Mouse (Mus musculus): ENCODE data around the gene Mrnip. TPM values are rescaled to one million over a fixed set of nuclear protein-coding genes. Genes with fewer than 3 reads are reported as not detected.

Mrnip gene
- total RNA-seq, 2 experiments from 2014 or later: 19.1 to 20.3 TPM

DNA sequence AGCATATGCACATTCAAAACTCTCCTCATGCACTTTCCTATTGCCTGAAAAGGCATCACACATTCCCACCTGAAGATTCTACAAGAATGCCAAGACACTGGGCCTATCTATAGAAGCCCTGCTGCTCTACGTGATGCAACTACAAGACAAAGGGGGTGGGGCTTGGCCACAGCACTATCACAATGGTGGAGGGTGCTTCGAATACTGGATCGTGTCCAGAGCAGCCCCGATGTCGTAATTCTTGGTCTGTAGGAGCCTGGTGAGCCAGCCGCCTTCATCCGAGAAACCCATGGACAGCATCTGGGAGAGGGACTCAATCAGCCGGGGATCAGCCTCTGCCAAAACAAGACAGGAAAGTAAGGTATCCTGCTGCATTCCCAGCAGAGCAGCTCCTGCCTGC, 26.4 kb downstream of the Mrnip start:
- no peak for DNase-seq
- intact Hi-C loops (cut with DNase I): no loop called here

DNA sequence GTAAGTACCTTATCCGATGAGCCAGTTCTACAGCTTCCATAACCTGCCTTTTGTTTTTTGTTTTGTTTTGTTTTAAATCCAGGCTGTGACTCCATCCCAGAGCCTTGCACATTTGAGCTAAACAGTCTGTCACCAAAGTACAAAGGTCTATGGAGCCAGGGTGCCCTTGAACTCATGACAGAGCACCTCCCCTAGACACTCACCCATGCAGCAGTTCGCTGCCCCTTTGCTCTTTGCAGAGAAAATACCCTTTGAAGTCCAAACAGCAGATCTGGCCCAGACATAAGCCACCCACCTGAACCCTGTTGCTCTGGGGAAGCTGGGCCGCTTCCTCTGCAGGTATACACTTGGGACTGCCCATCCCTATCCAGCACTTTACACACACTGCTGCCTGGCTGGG, 27.3 kb downstream of the Mrnip start:
- DNase-seq: no peak
- intact Hi-C loops (cut with DNase I): no loop called here

DNA sequence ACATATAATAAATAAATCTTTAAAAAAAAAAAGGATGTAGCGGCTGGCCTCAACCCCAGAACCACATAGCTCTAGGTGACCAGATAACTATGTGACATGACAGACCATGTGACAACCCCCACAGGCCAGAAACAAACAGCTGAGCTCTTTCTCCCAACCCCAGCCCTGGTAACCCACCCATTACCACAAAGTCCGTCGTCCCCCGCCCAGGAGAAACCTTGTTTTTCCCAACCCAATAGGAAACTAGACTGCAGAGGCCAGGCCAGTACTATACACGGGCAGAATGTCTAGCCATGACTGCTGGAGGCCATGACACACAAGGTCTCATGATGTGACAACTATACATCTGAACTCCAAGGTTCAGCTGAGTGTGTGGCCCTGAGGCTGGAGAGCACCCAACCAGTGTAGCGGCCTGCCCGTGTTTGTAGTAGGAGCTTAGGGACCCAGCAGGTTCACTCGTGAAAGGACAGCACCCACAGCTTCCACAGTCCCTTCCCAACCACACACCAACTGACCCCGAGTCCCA, 29.1 kb downstream of the Mrnip start:
- DNase-seq: no peak

DNA sequence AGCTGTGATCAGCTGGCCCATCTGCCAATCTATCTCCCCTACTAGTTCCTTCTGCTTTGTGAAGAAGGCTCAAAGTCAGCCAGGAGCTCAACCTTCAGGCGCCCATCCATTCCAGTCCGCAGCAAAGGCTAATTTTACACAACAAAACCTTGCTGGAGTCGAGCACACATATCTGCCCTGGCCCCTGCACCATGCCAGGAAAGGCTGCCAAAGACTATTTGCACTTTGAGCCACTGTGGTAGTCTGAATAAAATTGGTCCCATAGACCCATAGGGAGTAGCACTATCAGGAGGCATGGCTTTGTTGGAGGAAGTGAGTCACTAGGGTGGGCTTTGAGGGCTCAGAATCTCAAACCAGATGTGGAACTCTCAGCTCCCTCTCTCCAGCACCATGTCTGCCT, 31.2 kb downstream of the Mrnip start:
- no peak for DNase-seq
- intact Hi-C loops (cut with DNase I): no loop called here

More for the DNA sequence above, 29.1 kb downstream of the Mrnip start:
- intact Hi-C loops (cut with DNase I): no loop called here

DNA sequence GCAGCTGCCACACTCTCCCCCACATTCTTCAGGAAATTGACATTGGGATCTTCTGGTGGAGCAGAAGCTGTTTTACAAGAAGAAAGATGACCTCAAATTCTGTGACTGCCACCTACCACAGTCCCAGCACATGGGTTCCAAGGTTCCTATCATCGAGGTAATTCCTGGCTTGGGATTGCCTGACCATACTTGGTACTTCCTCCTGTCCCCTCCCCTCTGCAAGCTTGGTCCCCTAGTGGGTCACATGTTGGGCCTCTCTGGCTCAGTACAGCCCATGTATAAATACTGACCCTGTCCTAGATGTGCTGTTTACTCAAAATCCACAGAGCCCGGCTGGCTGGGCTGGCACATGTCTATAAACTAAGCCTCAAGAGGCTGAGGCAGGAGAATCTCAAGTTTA, 31.8 kb downstream of the Mrnip start:
- intact Hi-C loops (cut with DNase I): no loop called here
- DNase-seq: no peak

DNA sequence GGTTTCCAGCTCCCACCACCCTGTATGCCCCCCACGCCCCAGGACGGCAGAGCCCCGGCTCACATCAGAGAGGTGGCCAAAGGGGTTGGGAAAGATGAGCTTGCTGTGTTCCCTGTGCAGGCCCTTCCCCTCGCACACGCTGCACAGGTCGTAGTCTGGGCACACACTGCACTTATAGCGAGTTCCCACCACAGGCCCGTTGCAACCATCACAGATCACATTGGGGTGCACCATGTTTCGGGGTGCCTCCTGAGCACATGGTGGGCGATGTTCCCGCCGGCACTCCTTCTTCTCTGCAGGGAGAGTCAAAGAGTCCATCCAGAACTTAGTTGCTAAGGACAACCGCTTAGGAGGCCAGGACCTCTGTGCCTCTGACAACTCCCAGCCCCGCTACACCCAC, 33.1 kb downstream of the Mrnip start:
- no peak for DNase-seq
- intact Hi-C loops (cut with DNase I): no loop called here

DNA sequence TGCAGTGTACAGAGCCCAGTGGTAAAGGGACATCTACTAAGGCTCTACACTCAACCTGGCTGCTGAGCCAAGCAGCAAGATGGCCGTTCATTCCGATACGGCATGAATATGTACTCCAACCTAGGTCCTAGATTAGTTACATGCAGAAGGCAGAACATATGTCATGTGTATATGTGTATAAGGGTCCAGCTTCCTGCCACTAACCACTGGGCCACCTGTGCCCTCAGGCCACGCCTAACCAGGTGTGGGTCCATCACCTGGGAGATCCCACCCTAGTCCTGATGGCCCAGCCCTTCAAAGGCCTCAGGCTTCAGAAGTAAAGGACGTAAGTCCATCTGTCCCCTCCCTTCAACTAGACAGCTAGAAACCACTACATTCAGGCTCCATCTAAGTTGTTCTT, 33.8 kb downstream of the Mrnip start:
- intact Hi-C loops (cut with DNase I): no loop called here

DNA sequence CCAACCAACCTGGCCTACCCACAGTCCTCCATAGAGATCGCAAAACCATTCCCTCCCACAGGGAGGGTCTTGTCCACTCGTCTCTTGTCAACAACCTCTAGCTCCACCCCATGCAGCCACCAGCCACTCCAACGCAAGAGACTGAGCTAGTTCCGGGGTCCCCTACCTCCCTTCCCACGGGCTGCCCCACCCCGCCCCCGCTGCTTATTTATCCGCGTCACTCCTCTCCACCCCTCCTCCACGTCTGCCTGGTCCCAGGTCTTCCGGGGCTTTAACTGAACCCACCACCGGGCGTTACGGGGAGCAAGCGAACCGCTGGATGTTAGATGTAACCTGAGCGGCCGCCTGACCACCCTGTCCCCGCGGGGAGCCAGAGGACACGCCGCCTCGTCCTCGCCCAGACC, 35.9 kb downstream of the Mrnip start:
- DNase-seq: peak; percentile 97
- intact Hi-C loops (cut with DNase I): no loop called here

More for the DNA sequence above, 33.8 kb downstream of the Mrnip start:
- DNase-seq: no peak

DNA sequence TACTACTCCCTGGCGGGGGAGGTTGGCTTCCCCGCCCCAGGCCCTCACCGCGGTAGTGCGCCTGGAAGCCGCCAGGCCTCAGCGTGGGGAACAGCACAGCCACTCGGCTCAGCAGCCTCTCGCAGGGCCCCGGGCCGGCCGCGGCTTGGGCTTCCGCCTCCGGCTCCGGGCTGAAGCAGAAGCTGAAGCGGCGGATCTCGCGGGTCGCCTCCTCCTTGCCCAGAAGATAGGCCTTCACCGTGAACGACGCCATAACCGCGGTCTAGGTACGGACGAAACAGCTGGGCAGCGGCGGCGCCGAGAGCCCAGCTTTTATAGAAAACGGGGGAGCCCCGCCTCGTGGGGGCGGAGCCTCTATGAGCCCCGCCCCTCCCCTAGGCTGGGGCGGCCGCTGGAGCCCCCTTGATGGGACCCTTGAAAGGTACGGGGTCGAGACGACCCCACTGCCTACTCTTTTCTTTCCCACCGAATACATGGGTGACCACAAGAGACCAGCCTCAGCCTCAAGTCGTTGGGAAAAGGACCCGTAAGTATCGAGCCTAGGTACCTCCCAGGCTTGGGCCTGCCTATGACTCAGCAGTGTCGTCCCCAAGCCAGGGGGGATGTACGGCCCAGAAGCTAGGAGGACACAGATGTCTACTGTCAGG, 36.4 kb downstream of the Mrnip start, which contains the start of the genes Sqstm1 and Mgat4b:
Gene Sqstm1 (minus strand): TSS at position 323 of the 647 bp plus-strand sequence.
Gene Mgat4b (plus strand): TSS at position 386 of the 647 bp plus-strand sequence.
- intact Hi-C loops (cut with DNase I): no loop called here
- peak; percentile 69 for DNase-seq

DNA sequence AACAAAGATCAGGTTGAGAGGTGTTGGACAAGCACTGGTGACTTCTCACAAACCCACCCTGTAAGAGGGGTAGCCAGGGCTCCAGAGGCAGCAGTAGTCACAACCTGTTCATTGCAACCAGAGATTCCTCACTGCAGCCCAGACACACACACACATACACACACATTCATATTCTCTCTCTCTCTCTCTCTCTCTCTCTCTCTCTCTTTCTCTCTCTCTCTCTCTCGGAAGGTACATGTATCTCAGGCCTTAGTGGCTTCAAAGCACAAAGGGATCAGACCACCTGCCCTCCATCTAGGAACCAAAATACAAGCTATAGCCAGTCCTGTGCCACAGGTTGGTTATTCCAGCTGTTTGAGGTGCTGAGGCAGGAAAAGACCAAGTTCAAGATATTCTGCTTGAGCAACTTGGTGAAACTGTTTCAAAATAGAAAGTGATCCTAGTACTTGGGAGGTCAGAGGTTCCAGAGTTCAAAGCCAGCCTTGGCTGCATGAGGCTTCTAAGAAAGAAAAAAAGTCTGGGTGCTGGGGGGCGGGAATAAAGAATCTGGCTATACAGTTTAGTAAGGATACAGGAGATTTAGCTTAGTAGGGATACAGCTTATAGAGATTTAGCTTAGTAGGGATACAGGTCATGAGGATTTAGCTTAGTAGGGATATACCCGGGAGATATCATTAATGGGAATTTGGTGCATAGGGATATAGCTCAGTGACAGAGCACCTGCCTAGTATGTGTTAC, 37.2 kb downstream of the Mrnip start:
- intact Hi-C loops (cut with DNase I): no loop called here
- no peak for DNase-seq

DNA sequence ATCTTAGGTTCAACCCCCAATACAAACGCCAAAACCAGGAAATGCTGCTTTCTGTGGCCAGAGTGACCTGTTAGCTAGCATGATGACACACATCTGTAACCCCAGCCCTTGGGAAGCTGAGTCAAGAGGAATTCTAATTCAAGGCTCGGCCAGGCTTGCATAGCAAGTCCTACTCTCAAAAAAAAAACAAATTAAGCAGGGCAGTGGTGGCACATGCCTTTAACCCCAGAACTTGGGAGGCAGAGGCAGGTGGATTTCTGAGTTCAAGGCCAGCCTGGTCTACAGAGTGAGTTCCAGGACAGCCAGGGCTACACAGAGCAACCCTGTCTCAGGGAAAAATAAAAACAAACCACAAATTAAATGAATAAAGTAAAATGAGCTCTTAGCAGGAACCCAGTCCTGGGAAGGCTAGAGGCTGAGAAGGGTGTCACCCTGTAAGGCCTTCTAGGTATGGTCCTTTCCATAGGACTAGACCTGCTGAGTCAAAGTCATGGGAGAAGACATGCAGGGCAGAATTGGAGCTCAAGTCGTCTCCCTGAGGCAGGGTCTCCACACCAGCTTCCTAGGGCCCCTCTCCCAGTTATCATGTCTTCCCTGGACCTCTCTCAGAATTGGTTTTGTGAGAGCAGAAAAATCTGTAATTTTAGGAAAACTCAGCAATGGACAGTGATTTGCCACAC, 38.0 kb downstream of the Mrnip start:
- intact Hi-C loops (cut with DNase I): no loop called here
- DNase-seq: no peak

DNA sequence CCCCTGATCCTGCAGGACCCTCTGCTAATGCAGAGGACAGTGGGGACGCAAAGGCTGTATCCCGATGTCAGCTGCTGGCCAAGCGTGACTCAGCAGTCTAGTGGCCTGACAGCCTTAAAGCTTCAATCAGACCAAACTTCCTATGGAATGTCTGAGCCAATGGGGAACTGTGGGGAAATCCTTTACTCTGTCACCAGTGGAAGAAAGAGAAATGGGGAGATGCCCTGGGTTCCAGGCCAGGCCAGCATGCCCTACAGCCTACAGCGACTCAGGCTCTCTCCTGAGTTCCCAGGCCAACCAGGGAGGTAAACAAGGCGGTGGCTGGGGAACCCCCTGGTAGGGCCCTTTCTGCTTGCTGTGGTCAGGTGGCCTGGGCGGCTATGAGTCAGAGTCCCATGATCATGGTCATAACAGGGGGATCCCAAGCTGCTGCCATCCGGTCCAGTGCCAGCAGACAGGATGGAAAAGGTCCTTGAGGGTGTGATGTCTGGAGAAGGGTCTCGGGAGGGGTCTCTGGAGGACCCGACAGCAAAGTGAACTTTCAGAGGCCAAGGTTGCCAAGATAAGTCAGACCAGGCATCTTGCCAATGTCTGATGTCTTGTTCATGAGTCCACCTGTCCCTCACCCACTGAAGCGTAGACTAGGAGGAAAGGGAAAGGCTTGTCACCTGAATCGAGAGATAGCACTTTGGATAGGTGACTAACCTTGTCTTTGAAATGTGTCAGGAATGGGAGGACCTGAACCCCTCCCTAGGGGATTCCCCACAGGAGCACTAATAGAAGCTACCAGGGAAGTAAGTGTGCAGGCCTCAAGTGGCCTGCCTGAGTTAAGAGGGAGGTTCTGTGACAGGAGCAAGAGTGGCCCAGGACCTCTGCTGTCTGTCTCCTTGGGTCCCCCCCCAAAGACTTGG, 38.9 kb downstream of the Mrnip start:
- intact Hi-C loops (cut with DNase I): no loop called here
- no peak for DNase-seq

DNA sequence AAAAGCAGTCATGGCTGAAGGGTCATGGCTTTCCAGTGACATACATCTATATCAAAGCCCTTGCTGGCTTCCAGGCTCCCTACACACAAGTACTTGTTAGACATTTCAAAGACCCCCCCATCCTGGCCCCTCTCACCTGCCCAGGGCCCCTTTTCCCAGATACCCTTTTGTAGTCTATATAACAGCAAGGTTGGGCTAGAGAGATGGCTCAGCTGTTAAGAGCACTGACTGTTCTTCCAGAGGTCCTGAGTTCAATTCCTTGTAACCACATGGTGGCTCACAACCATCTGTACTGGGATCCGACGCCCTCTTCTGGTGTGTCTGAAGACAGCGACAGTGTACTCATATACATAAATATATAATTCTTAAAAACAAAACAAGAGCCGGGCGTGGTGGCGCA, 40.4 kb downstream of the Mrnip start:
- DNase-seq: no peak
- intact Hi-C loops (cut with DNase I): no loop called here

DNA sequence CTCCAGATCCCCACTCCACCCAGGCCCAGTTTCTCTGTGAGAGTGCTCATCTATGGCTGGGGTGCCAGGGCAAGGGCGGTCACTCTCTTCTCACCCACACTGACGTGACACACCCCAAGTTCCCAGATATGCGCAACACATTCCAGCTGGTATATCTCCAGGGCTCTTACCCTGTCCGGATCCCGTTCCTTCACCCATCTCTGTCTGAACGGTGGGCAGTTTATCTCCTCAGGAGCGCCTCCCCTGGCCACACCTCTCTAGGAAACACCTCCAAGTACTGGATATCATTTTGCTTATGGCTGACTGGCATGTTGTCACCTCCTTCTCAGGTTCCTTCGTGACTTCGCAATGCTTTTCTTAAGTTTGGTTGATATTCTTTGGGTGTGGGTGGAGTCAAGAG, 41.4 kb downstream of the Mrnip start:
- DNase-seq: no peak
- intact Hi-C loops (cut with DNase I): no loop called here

DNA sequence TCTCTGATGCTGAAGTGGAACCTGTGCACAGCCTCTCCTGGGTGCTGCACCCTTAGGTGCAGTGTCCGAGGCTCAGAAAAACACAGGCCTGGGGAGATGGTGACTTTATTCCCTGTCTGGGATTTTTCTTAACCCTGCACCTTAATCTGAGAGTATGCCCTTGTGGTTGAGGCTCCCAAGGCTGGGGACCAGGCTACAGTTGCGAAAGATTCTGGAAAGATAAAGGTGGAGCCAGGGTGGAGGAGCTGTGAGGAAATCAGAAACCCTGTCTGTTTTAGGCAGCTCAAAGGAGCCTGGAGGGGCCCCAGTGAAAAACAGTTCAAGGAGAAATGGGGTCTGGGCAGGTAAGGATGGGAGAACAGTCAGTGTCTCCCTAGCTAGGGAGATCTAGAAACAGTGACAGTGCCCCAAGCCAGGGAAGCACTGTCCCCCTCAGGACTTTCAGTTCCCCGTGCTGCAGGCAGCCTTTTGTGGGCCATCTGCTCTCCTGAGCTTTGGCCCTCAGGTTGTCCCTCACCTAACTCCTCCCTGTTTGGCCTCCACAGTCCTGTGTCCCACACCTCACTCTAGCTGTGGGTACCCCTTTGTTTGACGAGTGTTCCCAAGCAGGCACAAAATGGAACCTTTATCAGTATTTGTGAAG, 42.6 kb downstream of the Mrnip start:
- no peak for DNase-seq
- intact Hi-C loops (cut with DNase I): no loop called here

DNA sequence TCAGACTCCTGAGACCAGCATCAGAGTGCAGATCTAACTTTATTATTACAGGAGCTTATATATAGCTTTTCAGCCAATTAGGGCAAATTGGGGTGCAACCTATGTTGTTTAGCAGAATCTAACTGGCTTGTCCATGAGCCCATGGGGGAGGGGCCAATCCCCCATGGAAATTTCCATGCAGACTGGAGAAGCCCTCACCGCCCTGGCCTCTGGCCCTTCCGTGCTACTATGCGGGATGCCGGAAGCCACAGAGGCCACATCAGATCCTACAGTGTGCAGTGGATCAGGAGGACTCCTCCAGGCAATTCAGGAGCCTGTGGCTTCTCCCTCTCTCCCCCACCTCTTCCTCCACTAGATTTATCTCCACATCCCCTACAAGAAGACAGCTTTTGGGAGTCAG, 43.6 kb downstream of the Mrnip start:
- no peak for DNase-seq
- intact Hi-C loops (cut with DNase I): no loop called here

DNA sequence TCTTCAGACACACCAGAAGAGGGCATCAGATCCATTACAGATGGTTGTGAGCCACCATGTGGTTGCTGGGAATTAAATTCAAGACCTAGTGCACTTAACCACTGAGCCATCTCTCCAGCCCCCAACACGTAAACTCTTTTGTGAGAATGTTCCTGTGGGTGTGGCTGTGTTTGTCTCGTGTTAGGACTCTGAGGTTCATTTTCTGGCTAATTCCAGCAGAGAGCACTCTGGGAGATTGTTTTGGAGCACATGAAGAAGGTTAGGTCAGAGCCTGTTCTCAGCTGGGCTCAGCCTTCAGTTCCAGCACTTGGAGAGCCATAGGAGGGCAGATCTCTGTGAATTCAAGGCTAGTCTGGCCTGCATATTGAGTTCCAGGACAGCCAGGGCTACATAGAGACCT, 45.6 kb downstream of the Mrnip start:
- intact Hi-C loops (cut with DNase I): no loop called here
- no peak for DNase-seq

DNA sequence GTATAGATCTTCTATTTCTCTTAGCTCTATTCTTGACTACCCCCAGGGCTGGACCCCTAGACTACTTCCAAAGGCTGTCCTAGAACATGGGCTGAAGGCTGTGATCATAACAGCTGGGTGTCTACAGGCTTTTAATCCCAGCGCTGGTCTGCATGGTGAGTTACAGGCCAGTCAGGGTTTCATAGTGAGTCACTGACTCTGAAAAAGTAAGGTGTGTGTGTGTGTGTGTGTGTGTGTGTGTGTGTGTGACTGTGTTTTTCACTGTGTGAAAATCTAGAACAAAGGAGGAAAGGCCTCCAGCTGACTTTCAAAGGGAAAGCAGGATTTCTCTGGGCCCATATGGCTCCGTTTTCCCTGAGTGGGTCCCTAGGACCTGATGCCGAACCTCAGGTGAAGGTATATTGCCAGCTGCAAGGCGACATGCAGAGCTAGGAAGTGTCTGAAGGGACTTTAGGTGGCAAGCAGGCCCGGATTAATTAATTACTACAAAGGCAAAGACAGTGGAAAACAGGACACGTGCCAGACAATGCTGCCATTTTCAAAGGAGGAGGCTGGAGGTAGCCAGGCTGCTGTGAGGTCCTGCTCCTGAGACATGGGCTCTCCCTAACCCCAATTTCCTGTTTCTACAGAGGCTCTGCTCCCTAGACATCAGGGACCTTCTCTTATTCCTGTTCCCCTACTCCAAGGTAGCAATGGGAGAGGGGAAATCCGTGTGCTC, 48.5 kb downstream of the Mrnip start:
- DNase-seq: no peak
- intact Hi-C loops (cut with DNase I): no loop called here
